Mouse (Mus musculus): ENCODE measurements around the gene Atp1a3. TPM values are rescaled to one million over a fixed set of nuclear protein-coding genes. Genes with fewer than 3 reads are reported as not detected.
A peak's percentile ranks its signal among the peaks of the same experiment; 100 is the strongest.

Gene Atp1a3
- total and polyA plus RNA-seq, 2 experiments: 0.06 to 0.28 TPM

- DNase-seq (ENCODE audit: extremely low read depth, low read depth, low spot score): no peak
- Histone ChIP-seq H3K27me3 (ENCODE audit: control insufficient read depth, insufficient read depth, low read length) (no peaks in the 10 kb centered on the region), H3K4me3 (ENCODE audit: insufficient read depth, low read depth, low read length) (no peak overlapping the region), H3K79me2 (ENCODE audit: control insufficient read depth, insufficient read depth, low read length) (no peaks in the 10 kb centered on the region), H3K9ac (ENCODE audit: low read depth, low read length) (no peak overlapping the region), H3K4me1 (ENCODE audit: control insufficient read depth, insufficient read depth, low read length) (no peaks in the 10 kb centered on the region), H3K36me3 (ENCODE audit: control insufficient read depth, insufficient read depth, low read length) (no peaks in the 10 kb centered on the region), H3K27ac (replicated peaks; ENCODE audit: insufficient read depth, low read depth, low read length) (no peak overlapping the region)
- 74% methylated on average over 5 of the region's 5 CpGs for WGBS
- TF ChIP-seq CTCF (IDR thresholded peaks at IDR 0.05; ENCODE audit: low read depth, low read length) (no peak), POLR2A (IDR thresholded peaks at IDR 0.05; ENCODE audit: extremely low read depth, insufficient read depth, low read length) (no peak)
Observed at GRCm38 (mm10) chr7:24983396-24983795, 22.4 kb downstream of the Atp1a3 start.

GRCm38 (mm10) chr7:24980439-24980838 is 25.3 kb downstream of the Atp1a3 start:
- H3K79me2 ChIP-seq (ENCODE audit: control insufficient read depth, insufficient read depth, low read length): no peaks in the 10 kb centered on the region
- H3K4me3 ChIP-seq (ENCODE audit: insufficient read depth, low read depth, low read length): no peak overlapping the region
- no peak for TF ChIP-seq CTCF (IDR thresholded peaks at IDR 0.05; ENCODE audit: low read depth, low read length)
- no peak for TF ChIP-seq POLR2A (IDR thresholded peaks at IDR 0.05; ENCODE audit: extremely low read depth, insufficient read depth, low read length)
- no peak for DNase-seq (ENCODE audit: extremely low read depth, low read depth, low spot score)
- no peak overlapping the region for H3K9ac ChIP-seq (ENCODE audit: low read depth, low read length)
- WGBS: 83% methylated on average over 7 of the region's 7 CpGs
- H3K27ac ChIP-seq (replicated peaks; ENCODE audit: insufficient read depth, low read depth, low read length): no peak overlapping the region
- H3K4me1 ChIP-seq (ENCODE audit: control insufficient read depth, insufficient read depth, low read length): no peaks in the 10 kb centered on the region
- H3K36me3 ChIP-seq (ENCODE audit: control insufficient read depth, insufficient read depth, low read length): no peaks in the 10 kb centered on the region
- H3K27me3 ChIP-seq (ENCODE audit: control insufficient read depth, insufficient read depth, low read length): no peaks in the 10 kb centered on the region

DNA sequence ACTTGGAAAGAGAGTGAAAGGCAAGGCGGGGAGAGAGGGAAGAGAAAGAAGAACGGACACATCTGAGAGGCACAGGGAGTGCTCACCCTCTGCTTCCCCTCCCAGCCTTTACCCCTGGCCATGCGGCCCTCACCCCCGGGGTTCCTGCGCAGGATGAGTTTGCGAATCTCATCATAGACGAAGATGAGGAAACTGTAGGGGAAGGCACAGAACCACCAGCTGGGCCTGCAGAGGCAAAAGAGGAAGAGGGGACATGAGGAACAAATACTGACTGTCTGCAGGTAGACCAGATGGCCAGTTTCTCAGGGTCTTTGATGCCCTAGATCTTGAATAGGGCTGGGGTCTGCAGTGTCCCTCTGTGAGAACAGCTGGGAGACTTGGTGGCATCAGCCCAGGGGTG is 27.0 kb downstream of the Atp1a3 start:
- DNase-seq (ENCODE audit: extremely low read depth, low read depth, low spot score): no peak
- Histone ChIP-seq H3K4me3 (ENCODE audit: insufficient read depth, low read depth, low read length) (no peak overlapping the region), H3K79me2 (ENCODE audit: control insufficient read depth, insufficient read depth, low read length) (no peaks in the 10 kb centered on the region), H3K27ac (replicated peaks; ENCODE audit: insufficient read depth, low read depth, low read length) (no peak overlapping the region), H3K27me3 (ENCODE audit: control insufficient read depth, insufficient read depth, low read length) (no peaks in the 10 kb centered on the region), H3K4me1 (ENCODE audit: control insufficient read depth, insufficient read depth, low read length) (no peaks in the 10 kb centered on the region), H3K9ac (ENCODE audit: low read depth, low read length) (no peak overlapping the region), H3K36me3 (ENCODE audit: control insufficient read depth, insufficient read depth, low read length) (no peaks in the 10 kb centered on the region)
- 70% methylated on average over 7 of the region's 7 CpGs for whole genome bisulfite sequencing
- no peak for TF ChIP-seq CTCF (IDR thresholded peaks at IDR 0.05; ENCODE audit: low read depth, low read length)
- no peak for TF ChIP-seq POLR2A (IDR thresholded peaks at IDR 0.05; ENCODE audit: extremely low read depth, insufficient read depth, low read length)

DNA sequence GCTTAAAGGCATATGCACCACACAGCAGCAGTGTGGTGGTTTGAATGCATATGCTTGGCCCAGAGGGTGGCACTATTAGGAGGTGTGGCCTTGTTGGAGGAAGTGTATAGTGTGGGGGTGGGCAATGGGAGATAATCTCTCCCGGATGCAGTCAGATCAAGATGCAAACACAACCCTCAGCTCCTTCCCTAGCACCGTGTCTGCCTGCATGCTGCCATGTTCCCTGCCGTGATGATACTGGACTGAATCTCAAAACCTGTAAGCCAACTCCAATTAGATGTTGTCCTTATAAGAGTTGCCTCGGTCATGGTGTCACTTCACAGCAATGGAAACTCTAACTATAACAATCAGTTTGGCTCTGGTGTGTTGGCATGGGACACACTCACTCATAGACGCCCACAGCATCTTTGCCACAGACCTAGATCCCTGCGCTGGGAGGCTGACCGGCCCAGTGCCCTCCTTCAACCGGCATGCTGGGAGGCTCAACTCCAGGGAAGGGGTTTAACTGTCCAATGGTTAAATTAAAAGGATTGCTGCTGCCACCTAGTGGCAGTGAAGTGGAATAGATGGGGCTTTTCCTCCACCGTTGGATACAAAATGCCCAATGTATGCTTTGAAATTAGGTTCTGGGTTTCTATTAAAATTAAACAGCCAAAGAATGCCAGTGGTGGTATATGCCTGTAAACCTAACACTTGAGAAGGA is 30.7 kb downstream of the Atp1a3 start:
- no peaks in the 10 kb centered on the region for H3K27me3 ChIP-seq (ENCODE audit: control insufficient read depth, insufficient read depth, low read length)
- 32% methylated on average over 9 of the region's 9 CpGs for WGBS
- no peak overlapping the region for H3K4me3 ChIP-seq (ENCODE audit: insufficient read depth, low read depth, low read length)
- H3K9ac ChIP-seq (ENCODE audit: low read depth, low read length): no peak overlapping the region
- no peak overlapping the region for H3K27ac ChIP-seq (replicated peaks; ENCODE audit: insufficient read depth, low read depth, low read length)
- H3K36me3 ChIP-seq (ENCODE audit: control insufficient read depth, insufficient read depth, low read length): no peaks in the 10 kb centered on the region; the same call in 1 of the 2 replicates
- peak; percentile 26 for DNase-seq (ENCODE audit: extremely low read depth, low read depth, low spot score)
- H3K79me2 ChIP-seq (ENCODE audit: control insufficient read depth, insufficient read depth, low read length): no peaks in the 10 kb centered on the region
- TF ChIP-seq POLR2A (IDR thresholded peaks at IDR 0.05; ENCODE audit: extremely low read depth, insufficient read depth, low read length) (no peak), CTCF (IDR thresholded peaks at IDR 0.05; ENCODE audit: low read depth, low read length) (peak; percentile 55)
- peaks cover 4% of the 10 kb centered on the region; the same call in 1 of the 2 replicates for H3K4me1 ChIP-seq (ENCODE audit: control insufficient read depth, insufficient read depth, low read length)

DNA sequence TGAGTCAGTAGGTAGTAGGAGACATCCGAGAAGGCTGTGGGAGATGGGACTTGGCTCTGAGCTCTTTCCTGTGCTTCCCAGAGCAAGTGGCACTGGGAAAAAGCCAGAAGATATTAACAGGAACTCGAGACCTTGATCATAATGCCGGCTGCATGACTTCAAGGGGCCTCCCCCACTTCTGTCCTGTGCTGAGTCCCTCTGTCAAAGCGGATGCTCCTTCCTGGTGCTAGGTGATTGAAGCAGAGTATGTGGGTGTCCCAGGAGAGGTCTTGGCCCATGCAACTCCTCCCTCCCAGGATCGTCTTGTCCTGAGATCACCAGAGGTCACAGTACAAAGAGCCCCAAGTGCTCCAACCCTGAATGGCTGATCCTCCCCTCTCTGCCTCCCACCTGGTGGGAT is 31.9 kb downstream of the Atp1a3 start:
- no peak for DNase-seq (ENCODE audit: extremely low read depth, low read depth, low spot score)
- 87% methylated on average over 5 of the region's 5 CpGs for WGBS
- Histone ChIP-seq H3K4me1 (ENCODE audit: control insufficient read depth, insufficient read depth, low read length) (peaks cover 4% of the 10 kb centered on the region; the same call in 1 of the 2 replicates), H3K79me2 (ENCODE audit: control insufficient read depth, insufficient read depth, low read length) (no peaks in the 10 kb centered on the region), H3K36me3 (ENCODE audit: control insufficient read depth, insufficient read depth, low read length) (peaks cover 2% of the 10 kb centered on the region; the same call in 1 of the 2 replicates), H3K27ac (replicated peaks; ENCODE audit: insufficient read depth, low read depth, low read length) (no peak overlapping the region), H3K27me3 (ENCODE audit: control insufficient read depth, insufficient read depth, low read length) (no peaks in the 10 kb centered on the region), H3K4me3 (ENCODE audit: insufficient read depth, low read depth, low read length) (no peak overlapping the region), H3K9ac (ENCODE audit: low read depth, low read length) (no peak overlapping the region)
- no peak for TF ChIP-seq POLR2A (IDR thresholded peaks at IDR 0.05; ENCODE audit: extremely low read depth, insufficient read depth, low read length)
- no peak for TF ChIP-seq CTCF (IDR thresholded peaks at IDR 0.05; ENCODE audit: low read depth, low read length)

- no peak overlapping the region for H3K4me3 ChIP-seq (ENCODE audit: insufficient read depth, low read depth, low read length)
- DNase-seq (ENCODE audit: extremely low read depth, low read depth, low spot score): no peak
- H3K36me3 ChIP-seq (ENCODE audit: control insufficient read depth, insufficient read depth, low read length): peaks cover 2% of the 10 kb centered on the region; the same call in 1 of the 2 replicates
- no peaks in the 10 kb centered on the region for H3K27me3 ChIP-seq (ENCODE audit: control insufficient read depth, insufficient read depth, low read length)
- TF ChIP-seq POLR2A (IDR thresholded peaks at IDR 0.05; ENCODE audit: extremely low read depth, insufficient read depth, low read length) (no peak), CTCF (IDR thresholded peaks at IDR 0.05; ENCODE audit: low read depth, low read length) (no peak)
- no peak overlapping the region for H3K27ac ChIP-seq (replicated peaks; ENCODE audit: insufficient read depth, low read depth, low read length)
- no peaks in the 10 kb centered on the region for H3K79me2 ChIP-seq (ENCODE audit: control insufficient read depth, insufficient read depth, low read length)
- 88% methylated on average over 4 of the region's 4 CpGs for WGBS
- no peak overlapping the region for H3K9ac ChIP-seq (ENCODE audit: low read depth, low read length)
- peaks cover 4% of the 10 kb centered on the region; the same call in 1 of the 2 replicates for H3K4me1 ChIP-seq (ENCODE audit: control insufficient read depth, insufficient read depth, low read length)
Observed at GRCm38 (mm10) chr7:24973208-24973607, 32.5 kb downstream of the Atp1a3 start.

Data from liver, adult 2 months (tissue).